In the genomic region with DNA sequence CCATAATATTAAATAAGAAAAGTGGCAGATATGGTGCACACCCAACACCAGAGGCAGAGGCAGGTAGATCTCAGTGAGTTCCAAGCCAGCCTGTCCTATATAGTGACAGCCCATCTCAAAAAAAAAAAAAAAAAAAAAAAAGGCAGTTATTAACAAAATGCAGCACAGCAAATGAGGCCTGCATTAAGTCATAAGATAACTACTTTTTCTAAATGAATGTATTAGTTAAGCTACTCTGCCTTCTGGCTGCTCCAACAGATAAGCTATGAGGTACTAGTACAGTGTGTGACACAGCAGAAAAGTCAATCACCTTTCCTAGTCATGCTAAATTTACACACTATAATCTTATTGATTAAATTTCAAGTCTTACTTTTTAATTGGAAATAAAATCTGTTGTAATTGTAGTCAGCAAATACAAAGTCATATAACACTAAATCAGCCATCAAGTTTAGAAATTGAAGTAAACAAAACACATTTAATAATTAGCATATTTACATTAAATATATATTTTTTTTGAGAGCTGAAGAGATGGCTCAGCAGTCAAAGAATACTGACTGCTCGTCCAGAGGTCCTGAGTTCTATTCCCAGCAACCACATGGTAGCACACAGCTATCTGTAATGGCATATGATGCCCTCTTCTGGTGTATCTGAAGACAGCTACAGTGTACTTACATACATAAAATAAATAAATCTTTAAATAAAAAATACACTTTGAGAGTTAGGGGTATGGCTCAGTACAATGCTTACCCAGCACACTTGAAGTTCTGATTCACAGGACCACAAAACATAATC, we compare ENCODE assay signal across 21 mouse cellular contexts. TPM values are rescaled to one million over a fixed set of nuclear protein-coding genes. Genes with fewer than 3 reads are reported as not detected.
DNase-seq lines count a peak whose midpoint lies in the region; ATAC-seq and TF ChIP-seq lines count a peak whose summit lies in the region.
"Had no signal": no experiment of that assay in that cellular context is flagged by ENCODE, and none has a peak within 500 bp of the region (broad histone marks: within the 10 kb centered on the region; RNA-seq: fewer than 3 reads in every experiment).

No protein-coding gene starts in this region.

- no peak overlapping the region for H3K4me2 ChIP-seq in forebrain, postnatal 0 days (ENCODE audit: low read depth)
- no peak overlapping the region for H3K4me2 ChIP-seq in forebrain, embryonic 14.5 days (ENCODE audit: low read length)
- H3K4me2 ChIP-seq in liver, embryonic 15.5 days: peak overlapping the region; percentile 62
- H3K4me2 ChIP-seq: limb, embryonic 12.5 days; midbrain, embryonic 11.5 days; stomach, embryonic 15.5 days had no signal

- no peaks in the 10 kb centered on the region for H3K9me3 ChIP-seq in forebrain, postnatal 0 days (ENCODE audit: low read length)
- no peaks in the 10 kb centered on the region for H3K9me3 ChIP-seq in forebrain, embryonic 14.5 days (replicated peaks; ENCODE audit: control insufficient read depth, low read length)
- no peaks in the 10 kb centered on the region for H3K9me3 ChIP-seq in liver, embryonic 15.5 days (replicated peaks)
- H3K9me3 ChIP-seq: embryonic facial prominence, embryonic 10.5 days; limb, embryonic 12.5 days; stomach, embryonic 15.5 days had no signal

- no peak for DNase-seq in forebrain, postnatal 0 days
- no peak for DNase-seq in forebrain, embryonic 14.5 days (ENCODE audit: low spot score)
- DNase-seq in ES-CJ7 (ENCODE audit: low read depth, low spot score): peak; percentile 39
- DNase-seq in c-Kit-positive CD71-positive TER-119-positive erythroid progenitor cells, embryonic 14.5 days (ENCODE audit: low spot score): peak; percentile 74
- no peak for DNase-seq in gastrocnemius, postnatal 4 days (ENCODE audit: low spot score in 2 of 2)
- DNase-seq in testis, postnatal 10 days (ENCODE audit: low spot score): no peak
- DNase-seq in yolk sac, embryonic 10.5 days (ENCODE audit: low spot score): no peak
- DNase-seq: adrenal gland, postnatal 36 days; cerebellum, postnatal 25 days; heart, postnatal 14 days; kidney, adult 2 months; kidney, postnatal 25 days; lung, postnatal 10 days; thymus, postnatal 25 days had no signal

- 0 out of 2 replicates have a peak, but pooled peaks have one; percentile 8 for TF ChIP-seq CTCF in forebrain, postnatal 0 days (IDR thresholded peaks at IDR 0.05; ENCODE audit: low read depth)

- H3K4me3 ChIP-seq in forebrain, postnatal 0 days (ENCODE audit: low read depth, low read length): no peak overlapping the region
- H3K4me3 ChIP-seq in forebrain, embryonic 14.5 days (ENCODE audit: low read depth, low read length): no peak overlapping the region
- H3K4me3 ChIP-seq in liver, embryonic 15.5 days (replicated peaks): peak overlapping the region; percentile 37
- H3K4me3 ChIP-seq: embryonic facial prominence, embryonic 10.5 days; limb, embryonic 12.5 days; myocyte; stomach, embryonic 15.5 days had no signal

- H3K27me3 ChIP-seq in forebrain, postnatal 0 days (ENCODE audit: insufficient read depth, low read length): no peaks in the 10 kb centered on the region
- no peaks in the 10 kb centered on the region for H3K27me3 ChIP-seq in forebrain, embryonic 14.5 days (replicated peaks; ENCODE audit: control insufficient read depth, insufficient read depth, low read length)
- H3K27me3 ChIP-seq in liver, embryonic 15.5 days: no peaks in the 10 kb centered on the region
- H3K27me3 ChIP-seq: limb, embryonic 12.5 days; stomach, embryonic 15.5 days had no signal

- 74% methylated on average over 1 of the region's 1 CpGs for WGBS in forebrain, postnatal 0 days
- 61% methylated on average over 1 of the region's 1 CpGs for WGBS in forebrain, embryonic 14.5 days
- WGBS in liver, embryonic 15.5 days (ENCODE audit: insufficient replicate concordance): 23% methylated on average over 1 of the region's 1 CpGs

- no peak overlapping the region for H3K9ac ChIP-seq in forebrain, postnatal 0 days
- H3K9ac ChIP-seq in forebrain, embryonic 14.5 days (ENCODE audit: low read length): no peak overlapping the region
- peak overlapping the region; percentile 56 for H3K9ac ChIP-seq in liver, embryonic 15.5 days
- H3K9ac ChIP-seq: limb, embryonic 12.5 days; stomach, embryonic 15.5 days had no signal

- H3K27ac ChIP-seq in forebrain, postnatal 0 days (ENCODE audit: low read depth, low read length): no peak overlapping the region
- no peak overlapping the region for H3K27ac ChIP-seq in forebrain, embryonic 14.5 days (ENCODE audit: low read depth, low read length)
- H3K27ac ChIP-seq in liver, embryonic 15.5 days (replicated peaks): peak overlapping the region; percentile 95
- H3K27ac ChIP-seq: embryonic facial prominence, embryonic 10.5 days; hindbrain, postnatal 0 days; limb, embryonic 12.5 days; stomach, embryonic 15.5 days had no signal

- H3K4me1 ChIP-seq in forebrain, postnatal 0 days (ENCODE audit: insufficient read depth): no peaks in the 10 kb centered on the region; the same call in 1 of the 2 replicates
- peaks cover 7% of the 10 kb centered on the region for H3K4me1 ChIP-seq in forebrain, embryonic 14.5 days (ENCODE audit: control insufficient read depth, insufficient read depth, low read length)
- peaks cover 31% of the 10 kb centered on the region for H3K4me1 ChIP-seq in liver, embryonic 15.5 days (replicated peaks)
- H3K4me1 ChIP-seq: stomach, embryonic 15.5 days had no signal

- no peak for ATAC-seq in forebrain, postnatal 0 days
- ATAC-seq in forebrain, embryonic 14.5 days: no peak
- ATAC-seq in liver, embryonic 15.5 days (ENCODE audit: insufficient read depth): peak; percentile 44
- ATAC-seq: hindbrain, postnatal 0 days had no signal

- H3K36me3 ChIP-seq in forebrain, postnatal 0 days (ENCODE audit: insufficient read depth): peaks cover 5% of the 10 kb centered on the region; the same call in 1 of the 2 replicates
- peaks cover 7% of the 10 kb centered on the region for H3K36me3 ChIP-seq in forebrain, embryonic 14.5 days (ENCODE audit: control insufficient read depth, insufficient read depth, low read length)
- H3K36me3 ChIP-seq in liver, embryonic 15.5 days (replicated peaks): peaks cover 9% of the 10 kb centered on the region; the same call in 1 of the 2 replicates
- H3K36me3 ChIP-seq: stomach, embryonic 15.5 days had no signal

RNA-seq across cellular contexts. Expression of a gene that starts 2.6 kb away (rescaled TPM):
- 58.4 and 70.8 TPM in 2 replicates for total RNA-seq in forebrain, postnatal 0 days (2014; rRNA removed)
- polyA plus RNA-seq in forebrain, postnatal 0 days (2015; fragmentation: Nextera tagmentation; extraction: Ambion mirVana): 47.6 and 68.2 TPM in 2 replicates
- polyA plus RNA-seq in forebrain, embryonic 14.5 days (2014; fragmentation: Nextera tagmentation; extraction: Ambion mirVana): 55.2 and 63.8 TPM in 2 replicates
- 55.4 and 56.1 TPM in 2 replicates for polyA plus RNA-seq in liver, embryonic 15.5 days (2015; fragmentation: Nextera tagmentation; extraction: Ambion mirVana)
- 10 to 100 TPM; 57.5 to 63.0 TPM for total RNA-seq in gastrocnemius, postnatal 4 days (2021)

RNA-seq across cellular contexts. Expression of a gene that starts 6.7 kb away (rescaled TPM):
- 7.5 TPM in 2 replicates for total RNA-seq in forebrain, postnatal 0 days (2014; rRNA removed)
- 3.0 and 3.6 TPM in 2 replicates for polyA plus RNA-seq in forebrain, postnatal 0 days (2015; fragmentation: Nextera tagmentation; extraction: Ambion mirVana)
- polyA plus RNA-seq in forebrain, embryonic 14.5 days (2014; fragmentation: Nextera tagmentation; extraction: Ambion mirVana): 5.2 and 5.7 TPM in 2 replicates
- 3.4 and 3.8 TPM in 2 replicates for polyA plus RNA-seq in liver, embryonic 15.5 days (2015; fragmentation: Nextera tagmentation; extraction: Ambion mirVana)
- 1 to 10 TPM; 7.7 to 7.8 TPM for total RNA-seq in gastrocnemius, postnatal 4 days (2021)

RNA-seq across cellular contexts. Expression of a gene that starts 6.8 kb away (rescaled TPM):
- 2.8 and 3.3 TPM in 2 replicates for total RNA-seq in forebrain, postnatal 0 days (2014; rRNA removed)
- 1.3 and 2.3 TPM in 2 replicates for polyA plus RNA-seq in forebrain, postnatal 0 days (2015; fragmentation: Nextera tagmentation; extraction: Ambion mirVana)
- polyA plus RNA-seq in forebrain, embryonic 14.5 days (2014; fragmentation: Nextera tagmentation; extraction: Ambion mirVana): 3.8 and 4.4 TPM in 2 replicates
- 1.2 and 1.6 TPM in 2 replicates for polyA plus RNA-seq in liver, embryonic 15.5 days (2015; fragmentation: Nextera tagmentation; extraction: Ambion mirVana)
- total RNA-seq in gastrocnemius, postnatal 4 days (2021): 1 to 10 TPM; 5.6 to 6.4 TPM

RNA-seq across cellular contexts. Expression of a gene that starts 42.9 kb away (rescaled TPM):
- total RNA-seq in forebrain, postnatal 0 days (2014; rRNA removed): 40.0 and 50.7 TPM in 2 replicates
- polyA plus RNA-seq in forebrain, postnatal 0 days (2015; fragmentation: Nextera tagmentation; extraction: Ambion mirVana): 83.9 and 96.1 TPM in 2 replicates
- 70.7 and 78.3 TPM in 2 replicates for polyA plus RNA-seq in forebrain, embryonic 14.5 days (2014; fragmentation: Nextera tagmentation; extraction: Ambion mirVana)
- polyA plus RNA-seq in liver, embryonic 15.5 days (2015; fragmentation: Nextera tagmentation; extraction: Ambion mirVana): 33.3 and 34.8 TPM in 2 replicates
- total RNA-seq in gastrocnemius, postnatal 4 days (2021): 10 to 100 TPM; 12.2 to 14.7 TPM

RNA-seq across cellular contexts. Expression of a gene that starts 44.4 kb away (rescaled TPM):
- total RNA-seq in forebrain, postnatal 0 days (2014; rRNA removed): 4.8 and 8.3 TPM in 2 replicates
- 7.8 TPM in 2 replicates for polyA plus RNA-seq in forebrain, postnatal 0 days (2015; fragmentation: Nextera tagmentation; extraction: Ambion mirVana)
- 4.1 and 5.5 TPM in 2 replicates for polyA plus RNA-seq in forebrain, embryonic 14.5 days (2014; fragmentation: Nextera tagmentation; extraction: Ambion mirVana)
- polyA plus RNA-seq in liver, embryonic 15.5 days (2015; fragmentation: Nextera tagmentation; extraction: Ambion mirVana): 246 and 274 TPM in 2 replicates
- 10 to 100 TPM; 13.7 to 16.9 TPM for total RNA-seq in gastrocnemius, postnatal 4 days (2021)

Comparison
In these comparisons a context has a peak if more than half of its experiments do, and no peak if none do; other contexts are left out.
1. DNase-seq: peak in ES-CJ7 (single experiment) and c-Kit-positive CD71-positive TER-119-positive erythroid progenitor cells, embryonic 14.5 days (single experiment); none in forebrain, postnatal 0 days (single experiment), forebrain, embryonic 14.5 days (single experiment), gastrocnemius, postnatal 4 days (0 of 2), testis, postnatal 10 days (single experiment) and yolk sac, embryonic 10.5 days (single experiment).